Mouse (Mus musculus) v-Abl transformed pro-B cells (cell line): ENCODE results near the gene Ap4e1.

ENCODE experiments used
- in situ Hi-C, 2 experiments: fragments of 400-800 bp; cut with MboI; formaldehyde crosslinking; loops; one replicate each; pipeline ENCODE4 v1.15.1; 2025; ENCODE audit not compliant: unreplicated experiment in 2 of 2

The Ap4e1 gene

DNA sequence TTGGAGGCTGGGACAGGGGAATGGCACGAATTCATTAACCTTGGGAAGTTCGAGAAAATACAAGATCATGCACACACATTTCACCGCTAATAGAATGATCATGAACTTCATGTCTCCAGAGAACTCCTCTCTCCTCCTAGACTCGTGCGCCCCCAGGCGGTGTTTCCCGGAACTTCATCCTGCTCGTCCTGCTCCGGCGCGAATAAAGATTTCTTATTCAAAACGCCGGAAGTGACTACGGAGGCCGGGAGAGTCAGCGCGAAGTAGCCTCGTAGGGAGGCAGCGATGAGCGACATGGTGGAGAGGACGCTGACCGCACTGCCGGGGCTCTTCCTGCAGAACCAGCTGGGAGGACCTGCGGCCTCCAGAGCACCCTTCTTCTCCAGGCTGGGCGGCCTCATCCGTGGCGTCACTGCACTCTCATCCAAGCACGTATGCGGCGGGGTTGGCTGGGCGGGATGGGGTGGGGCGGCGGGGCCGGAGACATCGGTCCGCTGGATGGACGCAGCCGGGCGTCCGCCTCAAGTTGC, at the start of gene Ap4e1:
TSS of gene Ap4e1 (plus strand) at position 249 of the 530 bp plus-strand sequence.
- in situ Hi-C loops = loop anchor here (5.0 to 25.0 kb wide), 2 partner anchors 196 to 411 kb away; no protein-coding TSS in a partner anchor

DNA sequence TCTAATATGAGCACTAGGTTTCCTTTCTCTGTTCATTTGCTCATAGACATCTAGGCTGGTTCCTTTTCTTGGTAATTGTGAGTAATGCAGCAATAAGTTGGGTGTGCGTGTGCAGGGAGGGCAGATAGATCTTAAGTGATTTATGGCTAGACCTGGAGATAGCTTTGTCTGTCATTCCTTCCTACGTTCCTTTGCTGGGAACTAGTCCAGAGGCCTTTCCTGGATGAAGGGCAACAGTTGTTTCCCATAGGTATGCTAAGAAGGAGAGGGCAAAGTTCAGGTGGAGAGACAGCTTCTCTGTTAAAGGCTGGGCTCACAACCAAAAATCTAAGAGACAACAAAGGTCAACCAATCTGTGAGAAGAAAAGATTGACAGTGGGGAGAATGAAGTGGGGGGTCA, 46.8 kb upstream of the Ap4e1 start:
- in situ Hi-C loops = no loop called here

DNA sequence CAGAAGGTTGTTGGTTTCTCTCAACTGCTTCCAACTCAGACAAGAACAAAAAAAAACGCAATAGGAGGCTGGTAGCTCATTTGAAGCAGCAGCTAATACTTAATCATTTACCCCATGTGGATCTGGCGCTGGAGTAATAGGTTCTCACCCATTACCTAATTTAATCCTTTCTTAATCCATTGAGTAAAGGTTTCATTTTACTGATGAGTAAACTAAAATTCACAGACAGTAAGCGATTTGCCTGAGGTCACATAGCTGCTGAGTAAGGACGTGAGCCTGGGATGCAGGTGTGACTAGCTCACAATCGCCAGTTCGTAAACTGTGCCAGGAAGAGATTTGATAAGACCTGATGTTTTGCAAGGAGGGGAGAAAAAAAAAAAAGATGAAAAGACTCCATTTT, 31.1 kb upstream of the Ap4e1 start:
- in situ Hi-C loops = no loop called here

DNA sequence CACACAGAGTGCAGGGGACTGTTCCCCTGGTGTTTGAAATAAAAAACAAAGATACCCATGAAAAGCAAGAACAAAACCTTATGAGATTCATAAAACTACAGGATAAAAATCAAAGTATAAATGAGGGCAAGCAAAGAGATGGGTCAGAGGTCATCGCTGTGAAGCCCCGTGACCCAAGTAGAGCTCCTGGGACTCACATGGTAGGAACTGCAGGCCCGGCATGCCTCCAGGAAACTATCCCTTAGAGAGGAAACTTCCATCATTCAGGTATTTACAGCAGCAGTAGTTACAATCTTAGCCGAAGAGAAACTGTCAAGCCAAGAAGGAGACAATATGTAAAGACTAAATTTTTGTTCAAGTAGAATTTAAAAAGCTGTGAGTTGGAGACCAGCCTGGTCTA, 25.3 kb upstream of the Ap4e1 start:
- in situ Hi-C loops = no loop called here

DNA sequence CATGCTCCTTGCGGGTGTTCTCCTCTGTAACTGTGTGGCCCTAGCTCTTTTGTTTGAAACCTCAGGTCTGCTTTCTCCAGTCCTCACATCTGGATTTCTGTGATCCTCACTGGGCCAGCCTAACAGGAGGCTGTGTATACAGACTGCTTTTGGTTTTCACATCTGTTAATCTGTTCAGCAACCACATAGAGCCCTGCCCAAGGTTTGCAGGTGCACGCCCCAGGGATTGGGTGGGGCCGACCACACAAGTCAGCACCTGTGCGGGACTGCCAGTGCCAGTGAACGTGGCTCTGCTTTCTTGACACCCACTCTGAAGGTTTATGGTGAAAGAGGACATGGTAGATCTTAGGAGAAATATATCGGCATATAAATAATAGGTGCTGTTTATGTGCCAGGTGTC, 18.6 kb upstream of the Ap4e1 start:
- in situ Hi-C loops = loop anchor here in 1 of 2 experiments (10.0 kb wide), 1 partner anchor 45 kb away; no protein-coding TSS in a partner anchor

DNA sequence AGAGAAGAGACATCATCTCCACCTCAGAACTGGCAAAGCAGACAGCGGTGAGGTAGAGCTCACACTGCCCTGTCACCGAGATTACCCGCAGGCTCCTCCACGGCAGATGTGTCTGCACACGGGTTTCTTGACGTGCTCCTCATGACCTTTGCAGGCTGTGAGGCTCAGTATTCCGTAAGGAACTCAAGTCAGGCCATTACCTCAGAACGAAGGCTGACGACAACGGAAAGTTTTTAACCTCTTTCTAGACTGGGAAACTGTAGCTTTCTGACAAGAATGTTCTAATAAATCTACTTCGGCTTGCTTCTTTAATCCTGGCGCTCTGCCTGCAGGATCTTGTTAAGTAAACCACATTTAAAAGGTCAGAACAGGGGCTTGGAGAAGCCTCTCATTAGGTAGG, 15.8 kb upstream of the Ap4e1 start:
- in situ Hi-C loops = loop anchor here in 1 of 2 experiments (10.0 kb wide), 1 partner anchor 48 kb away; no protein-coding TSS in a partner anchor

DNA sequence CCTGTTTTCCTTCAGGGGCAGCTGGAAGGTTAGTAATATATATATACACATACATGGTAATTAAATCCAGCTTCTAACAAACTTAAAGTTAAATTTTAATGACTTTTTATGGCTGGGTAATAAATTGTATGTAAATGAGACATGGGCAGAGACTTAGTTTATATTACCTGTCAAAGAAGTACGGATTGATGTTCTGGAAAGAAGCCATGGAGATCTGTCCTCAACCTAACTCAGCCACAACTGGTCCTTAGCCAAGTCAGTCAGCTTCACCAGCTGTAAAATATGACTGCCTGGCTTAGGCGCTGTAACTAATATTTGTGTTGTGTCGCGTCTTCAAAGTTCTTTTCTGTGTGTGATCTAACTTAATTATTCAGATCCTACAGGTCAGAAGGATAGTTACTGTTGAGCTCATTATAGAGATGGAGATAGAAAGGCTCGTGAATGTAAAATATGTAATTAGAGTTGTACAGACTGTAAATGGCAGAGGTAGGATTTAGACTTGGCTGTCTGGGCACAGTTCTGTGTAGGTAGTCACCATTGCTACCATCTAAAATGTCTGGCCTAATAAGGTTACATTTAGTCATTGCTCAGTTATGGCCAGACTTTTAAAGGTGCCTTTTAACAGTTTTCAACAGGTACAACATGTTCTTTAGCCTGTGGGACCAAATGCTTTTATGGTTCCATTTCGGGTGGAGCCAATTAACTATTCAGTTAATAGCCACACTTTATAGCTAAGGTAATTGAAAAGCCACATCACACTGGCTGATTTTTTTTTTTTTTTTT, 13.9 kb upstream of the Ap4e1 start:
- in situ Hi-C loops = loop anchor here in 1 of 2 experiments (10.0 kb wide), 1 partner anchor 50 kb away; no protein-coding TSS in a partner anchor

DNA sequence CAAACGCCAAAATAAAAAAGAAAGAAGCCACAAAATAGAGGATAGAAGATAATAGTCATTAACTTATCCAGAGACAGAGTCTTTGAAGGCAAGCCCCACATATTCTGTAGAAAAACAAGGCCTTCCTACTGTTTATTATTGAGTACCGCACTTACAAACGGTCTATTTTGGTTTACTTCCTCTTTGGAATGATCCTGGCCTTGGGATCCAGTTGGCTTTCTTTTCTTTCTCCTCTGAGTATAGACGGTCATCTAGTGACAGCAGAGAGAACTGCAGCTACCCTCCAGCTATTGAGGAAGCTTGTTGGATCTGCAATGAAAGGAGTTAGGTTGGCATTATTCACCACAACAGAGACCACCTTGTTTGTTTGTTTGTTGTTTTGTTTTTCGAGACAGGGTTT, 11.8 kb upstream of the Ap4e1 start:
- in situ Hi-C loops = loop anchor here in 1 of 2 experiments (10.0 kb wide), 1 partner anchor 52 kb away; no protein-coding TSS in a partner anchor

DNA sequence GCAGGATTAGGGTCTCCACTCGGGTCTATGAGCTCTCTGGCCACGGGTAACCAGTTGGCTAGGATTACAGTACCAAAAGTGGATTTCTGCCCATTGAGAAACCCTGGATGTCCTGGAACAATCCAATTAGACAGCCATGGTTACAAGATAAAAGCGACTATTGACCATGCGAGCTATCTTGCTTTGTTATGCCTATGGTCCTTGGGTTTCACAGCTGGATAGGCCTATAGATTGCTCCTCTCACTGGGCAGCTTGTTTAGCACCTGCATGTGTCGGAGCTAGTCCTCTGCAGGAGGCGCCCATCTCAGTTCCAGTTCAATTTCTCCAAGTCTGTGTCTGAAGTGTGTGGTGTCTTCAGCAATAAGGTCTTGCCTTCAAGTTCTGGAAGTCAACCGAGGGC, 10.3 kb upstream of the Ap4e1 start:
- in situ Hi-C loops = loop anchor here in 1 of 2 experiments (10.0 kb wide), 1 partner anchor 53 kb away; no protein-coding TSS in a partner anchor

DNA sequence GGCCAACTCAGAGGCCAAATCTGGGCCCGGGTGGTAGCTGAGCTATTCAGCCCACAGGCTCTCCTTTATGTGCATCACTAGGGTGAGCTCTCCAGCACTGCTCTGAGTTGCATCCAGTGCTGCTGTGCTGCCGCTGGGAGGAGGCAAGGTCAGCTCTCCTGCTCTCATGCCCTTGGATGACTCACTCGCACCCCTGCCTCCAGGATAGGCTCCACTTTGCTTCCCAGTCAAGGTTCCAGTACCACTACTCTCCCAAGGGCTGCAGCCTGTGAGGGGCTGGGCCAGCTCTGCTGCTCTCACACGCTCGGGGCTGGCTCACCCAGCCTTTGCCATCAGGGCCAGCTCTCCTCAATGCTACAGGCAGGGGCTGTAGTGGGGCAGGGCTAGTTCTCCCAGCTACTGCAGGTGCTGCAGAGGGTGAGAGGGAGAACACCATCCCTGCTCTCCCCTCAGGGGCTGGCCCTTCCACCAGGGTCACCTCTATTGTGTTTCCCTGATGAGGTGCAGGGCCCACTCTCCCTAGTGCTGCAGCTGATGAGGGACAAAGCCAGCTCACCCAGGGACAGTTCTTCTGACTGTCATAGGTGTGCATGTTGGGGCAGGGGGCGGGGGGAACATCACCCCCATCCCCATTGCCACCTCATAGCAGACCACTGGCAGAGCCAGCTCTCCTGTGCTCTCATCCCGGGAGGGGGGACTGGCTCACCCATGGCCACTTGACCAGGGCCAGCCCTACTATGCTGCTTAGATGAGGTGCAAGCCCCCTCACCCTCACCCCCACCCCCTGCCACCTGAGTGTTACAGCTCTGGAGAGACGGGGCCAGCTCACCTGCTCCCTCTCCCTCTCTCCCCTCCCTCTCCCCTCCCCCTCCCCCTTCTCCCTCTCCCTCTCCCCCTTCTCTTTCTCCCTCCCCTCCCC, 7.9 kb upstream of the Ap4e1 start:
- in situ Hi-C loops = loop anchor here in 1 of 2 experiments (25.0 kb wide), 1 partner anchor 188 kb away; no protein-coding TSS in a partner anchor

DNA sequence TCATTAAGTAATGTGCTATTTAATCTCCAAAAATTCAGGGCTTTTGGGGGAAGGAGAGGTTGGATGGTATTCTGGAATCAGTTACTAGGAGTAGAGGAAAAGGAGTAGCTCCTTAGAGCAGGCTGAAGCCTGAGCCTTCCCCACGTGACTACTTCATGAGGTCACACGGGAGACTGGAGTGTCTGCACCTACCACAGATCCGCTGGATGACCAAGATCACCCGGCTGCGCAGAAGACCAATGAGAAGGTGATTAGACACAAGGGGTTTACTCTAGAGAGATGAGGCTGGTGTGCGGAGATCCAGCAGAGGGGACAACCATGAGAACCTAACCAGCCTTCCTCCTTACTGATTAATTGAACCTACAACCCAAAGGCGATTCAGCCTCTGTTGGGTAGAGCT, 4.5 kb upstream of the Ap4e1 start:
- in situ Hi-C loops = loop anchor here in 1 of 2 experiments (25.0 kb wide), 1 partner anchor 192 kb away; no protein-coding TSS in a partner anchor

DNA sequence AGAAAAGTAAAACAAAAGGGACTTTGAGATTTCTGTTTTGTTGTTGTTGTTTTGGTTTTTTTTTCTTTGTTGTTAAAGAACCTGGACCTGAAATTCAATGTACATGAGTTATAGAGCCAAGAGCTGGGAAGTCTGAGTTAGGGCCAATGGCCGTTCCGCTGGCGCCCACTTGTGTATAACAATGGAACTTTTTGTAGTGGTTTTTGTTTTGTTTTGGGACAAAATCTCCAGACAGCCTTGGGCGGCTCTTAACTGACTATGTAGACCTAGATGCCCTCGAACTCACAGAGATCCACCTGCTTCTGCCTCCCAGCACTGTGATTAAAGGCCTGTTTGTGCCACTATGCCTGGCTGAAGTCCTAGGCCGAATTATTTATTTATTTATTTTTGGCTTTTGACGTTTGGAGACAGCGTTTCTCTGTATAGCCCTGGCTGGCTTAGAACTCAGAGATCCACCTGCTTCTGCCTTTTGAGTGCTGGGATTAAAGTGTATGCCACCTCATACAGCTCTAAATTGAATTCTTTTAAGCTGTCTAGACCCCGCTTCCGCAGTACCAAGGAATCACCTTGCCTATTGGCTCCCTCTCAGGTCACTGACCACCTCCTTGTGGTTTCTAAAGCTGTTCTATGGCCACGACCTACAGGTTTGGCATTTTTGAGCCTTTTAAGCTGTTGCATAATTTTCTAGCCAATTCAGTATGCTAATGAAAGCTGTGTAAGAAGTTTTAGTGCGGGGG, 1.7 kb upstream of the Ap4e1 start:
- in situ Hi-C loops = loop anchor here (5.0 to 25.0 kb wide), 2 partner anchors 195 to 410 kb away; no protein-coding TSS in a partner anchor

DNA sequence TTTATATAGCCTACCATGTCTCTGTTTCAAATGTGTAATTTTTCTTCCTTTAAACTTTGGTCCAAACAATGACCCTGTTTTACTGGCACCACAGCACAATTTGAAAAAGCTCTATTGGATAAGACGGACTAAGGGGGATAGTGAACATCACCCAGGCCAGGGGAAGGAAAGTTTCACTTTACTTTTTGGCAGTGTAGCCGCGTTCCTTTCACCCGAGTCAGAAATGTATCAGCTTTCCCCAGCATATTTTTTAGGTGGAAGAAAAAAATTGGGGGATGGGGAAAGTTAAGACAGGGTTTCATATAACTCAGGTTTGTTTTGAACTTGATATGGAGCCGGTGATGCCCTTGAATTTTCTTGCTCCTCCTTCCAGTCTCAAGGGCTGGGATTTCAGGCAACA, 1.0 kb upstream of the Ap4e1 start:
- in situ Hi-C loops = loop anchor here (5.0 to 25.0 kb wide), 2 partner anchors 195 to 410 kb away; no protein-coding TSS in a partner anchor

DNA sequence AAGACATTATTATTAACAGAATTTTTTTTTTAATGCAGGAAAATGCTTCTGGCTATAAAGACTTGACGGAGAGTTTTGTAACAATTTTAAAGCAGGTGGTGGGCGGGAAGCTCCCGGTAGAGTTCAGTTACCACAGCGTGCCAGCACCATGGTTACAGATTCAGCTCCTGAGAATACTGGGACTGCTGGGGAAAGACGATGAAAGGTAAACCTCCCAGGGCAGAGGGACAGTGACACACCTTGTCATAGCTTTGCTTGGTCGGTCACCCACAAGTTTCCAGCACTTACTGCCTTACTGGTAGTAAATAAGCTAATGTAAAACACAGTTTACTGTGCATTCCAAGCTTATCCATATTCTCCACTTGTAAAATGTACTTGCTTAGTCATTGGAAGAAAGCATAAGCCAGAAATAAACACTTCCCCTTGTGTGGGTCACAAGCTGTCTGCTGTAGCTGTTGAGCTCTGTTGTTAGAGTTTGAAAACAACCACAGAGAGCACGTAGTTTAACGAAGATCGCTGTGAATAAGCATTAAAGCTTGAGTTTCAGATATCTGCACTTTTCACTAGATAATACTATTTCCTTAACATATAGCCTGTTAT, 26.6 kb downstream of the Ap4e1 start:
- in situ Hi-C loops = no loop called here

DNA sequence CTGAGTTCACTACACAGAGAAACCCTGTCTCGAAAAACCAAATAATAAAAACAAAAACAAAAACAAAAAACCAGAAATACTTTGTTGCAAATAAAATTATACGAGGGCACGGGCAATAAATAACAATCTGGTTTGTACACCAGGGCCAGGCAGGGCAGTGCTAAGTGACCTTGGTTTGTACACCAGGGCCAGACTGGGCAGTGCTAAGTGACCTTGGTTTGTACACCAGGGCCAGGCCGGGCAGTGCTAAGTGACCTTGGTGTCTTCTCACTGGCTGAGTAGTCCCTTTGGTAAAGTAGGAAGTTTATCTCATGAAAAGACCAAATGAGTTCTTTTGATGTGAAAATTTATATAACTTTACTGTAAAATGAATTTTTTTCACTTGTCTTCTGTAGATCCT, 28.8 kb downstream of the Ap4e1 start:
- in situ Hi-C loops = no loop called here

DNA sequence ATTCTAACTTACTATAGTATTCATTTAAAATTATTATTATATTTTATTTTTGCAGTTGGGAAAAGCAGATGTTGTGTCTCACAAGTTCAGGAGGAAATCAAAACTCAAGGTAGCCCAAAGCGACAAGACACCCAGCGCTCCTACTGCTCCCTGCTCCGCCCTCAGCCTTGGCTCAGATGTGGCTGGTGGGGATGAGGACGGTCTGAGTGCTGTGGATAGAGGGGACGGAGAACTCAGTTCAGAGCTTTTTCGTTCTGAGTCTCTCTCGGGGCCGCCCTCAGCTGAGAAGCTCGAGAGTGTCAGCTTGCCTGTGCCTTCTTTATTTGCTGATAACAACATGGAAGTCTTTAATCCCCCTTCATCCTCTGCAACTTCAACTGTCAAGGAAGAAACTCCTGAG, 53.0 kb downstream of the Ap4e1 start:
- in situ Hi-C loops = no loop called here

DNA sequence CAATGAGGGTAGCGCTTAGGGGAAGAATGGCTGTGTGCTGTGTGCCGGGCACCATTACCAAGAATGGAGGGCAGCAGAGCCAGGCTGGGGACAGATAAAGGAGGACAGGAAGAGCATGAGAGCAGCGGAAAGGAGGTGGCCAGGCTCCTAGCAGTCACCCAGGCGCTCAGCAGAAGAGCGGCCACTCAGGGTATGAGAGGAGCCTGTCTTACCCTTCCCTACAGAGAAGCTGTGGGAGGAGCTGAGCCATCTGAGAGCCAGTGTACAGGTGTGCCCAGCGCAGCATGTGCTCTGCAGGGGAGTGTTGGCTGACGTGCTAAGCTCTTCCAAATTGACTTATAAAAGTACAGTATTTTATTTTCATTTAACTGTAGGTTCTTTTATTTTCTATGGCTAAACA, 60.3 kb downstream of the Ap4e1 start:
- in situ Hi-C loops = no loop called here

DNA sequence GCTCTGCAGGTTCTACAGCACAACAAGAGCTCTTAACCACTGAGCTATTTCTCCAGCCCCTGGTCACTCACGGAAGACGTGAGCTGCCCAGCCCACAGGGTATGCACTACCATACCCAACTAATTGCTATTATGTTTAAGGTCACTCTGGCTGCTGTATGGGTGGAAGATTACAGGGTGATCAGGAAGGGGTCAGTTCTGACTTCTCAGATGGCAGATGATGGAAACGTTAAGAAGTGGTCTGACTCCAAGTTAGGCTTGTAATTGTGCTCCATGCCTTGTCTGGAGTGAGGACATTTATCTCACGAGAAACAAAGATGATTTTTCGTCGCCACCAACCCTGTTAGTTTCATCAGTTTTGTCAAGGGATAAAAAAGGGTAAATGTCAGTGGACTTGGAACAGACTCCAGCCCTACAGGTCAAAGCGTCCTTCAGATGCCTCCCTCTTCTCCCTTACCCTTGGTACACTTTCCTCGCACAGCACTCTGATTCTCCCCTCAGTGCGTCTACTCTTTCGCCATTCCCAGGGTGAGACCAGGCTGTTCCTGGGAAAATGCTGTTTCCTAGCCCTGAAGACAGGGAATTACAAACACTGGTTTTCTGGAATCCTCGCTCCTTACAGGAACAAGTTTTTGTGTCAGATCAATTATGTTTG, 61.4 kb downstream of the Ap4e1 start:
- in situ Hi-C loops = no loop called here

DNA sequence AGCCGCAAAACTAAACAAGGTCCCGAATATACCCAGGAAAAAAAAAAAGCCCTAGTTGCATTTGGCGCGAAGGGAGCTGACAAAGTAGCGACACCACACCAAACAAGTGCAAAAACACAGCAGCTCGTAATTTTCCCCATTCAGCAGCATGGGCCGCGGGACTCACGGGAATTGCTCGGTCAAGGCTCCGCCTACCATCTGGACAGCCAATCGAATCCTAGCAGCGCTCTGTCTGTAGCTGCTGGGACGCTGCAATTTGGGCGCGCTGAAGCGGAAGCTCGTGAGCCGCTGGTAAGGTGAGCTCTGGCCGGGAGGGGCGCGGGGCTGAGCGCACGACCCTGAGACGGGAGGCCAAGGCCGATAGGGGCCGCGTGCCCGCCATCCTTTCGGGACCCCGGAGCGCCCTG, 61.9 kb downstream of the Ap4e1 start, which contains the start of gene Blvra:
TSS of gene Blvra (plus strand) at position 231 of the 407 bp plus-strand sequence.
- in situ Hi-C loops = no loop called here
